Mouse (Mus musculus): Measurements from ENCODE around the gene Slc25a38. TPM values are rescaled to one million over a fixed set of nuclear protein-coding genes. Genes with fewer than 3 reads are reported as not detected.
A peak's percentile ranks its signal among the peaks of the same experiment; 100 is the strongest.
"Not testable (repeated sequence)": the region's sequence is repeated elsewhere in the genome, so short reads cannot be mapped to it uniquely, and the experiment has no call there.

The Slc25a38 gene
- polyA plus RNA-seq, 1 experiment from 2014 or later: 31.1 TPM

DNA sequence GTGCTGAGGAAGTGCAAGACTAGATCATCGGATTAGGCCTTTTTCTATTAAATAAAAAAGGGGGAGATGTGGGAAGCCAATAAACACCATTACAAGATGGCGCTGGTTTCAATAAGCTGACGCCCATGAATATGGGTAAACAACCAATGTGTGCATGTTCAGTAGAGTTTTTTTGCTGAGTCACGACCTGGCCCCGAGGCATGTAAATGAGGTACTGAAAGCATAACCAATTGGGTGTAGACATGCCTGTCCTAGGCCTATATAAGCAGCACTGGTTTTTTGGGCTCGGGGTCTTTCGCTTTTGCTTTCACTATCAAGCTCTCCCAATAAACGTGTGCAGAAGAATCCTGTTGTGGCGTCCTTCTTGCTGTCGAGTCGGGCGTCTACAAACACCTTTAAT is 1.2 kb upstream of the Slc25a38 start:
- not testable (repeated sequence) for ATAC-seq (ENCODE audit: borderline replicate concordance, extremely low read depth, low FRiP score, low TSS enrichment); H3K27ac ChIP-seq; H3K36me3 ChIP-seq; H3K27me3 ChIP-seq; H3K9me3 ChIP-seq; H3K4me3 ChIP-seq; H3K4me1 ChIP-seq; H3K4me2 ChIP-seq; H3K9ac ChIP-seq
- whole genome bisulfite sequencing: 90% methylated on average over 12 of the region's 12 CpGs

DNA sequence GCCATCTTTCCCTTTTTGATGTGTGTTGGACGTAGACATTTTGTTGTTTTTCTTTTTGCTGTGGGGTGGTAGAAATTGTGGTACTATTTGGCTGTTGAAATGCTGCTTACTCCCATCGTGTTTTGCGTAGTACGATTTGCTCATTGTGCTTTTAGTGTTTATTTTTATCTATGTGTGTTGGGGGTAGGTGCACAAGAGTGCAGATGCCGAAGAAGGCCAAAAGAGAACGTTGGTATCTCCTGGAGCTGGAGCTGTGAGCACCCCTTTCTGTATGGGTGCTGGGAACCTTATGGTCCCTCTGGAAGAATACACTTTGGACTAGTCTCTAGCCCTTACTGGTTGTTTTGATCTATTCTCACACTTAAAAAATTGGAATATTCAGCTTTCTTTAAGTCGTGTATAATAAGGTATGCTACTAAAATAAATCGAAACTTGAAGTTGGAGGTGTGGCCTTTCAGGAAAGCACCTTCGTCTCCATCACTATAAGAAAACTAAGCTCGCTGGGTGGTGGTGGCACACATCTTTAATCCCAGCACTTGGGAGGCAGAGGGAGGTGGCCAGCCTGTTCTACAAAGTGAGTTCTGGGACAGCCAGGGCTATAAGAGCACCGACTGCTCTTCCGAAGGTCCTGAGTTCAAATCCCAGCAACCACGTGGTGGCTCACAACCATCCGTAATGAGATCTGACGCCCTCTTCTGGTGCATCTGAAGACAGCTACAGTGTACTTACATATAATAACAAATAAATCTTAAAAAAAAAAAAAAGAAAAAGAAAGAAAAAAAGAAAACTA is 1.2 kb downstream of the Slc25a38 start:
- WGBS: 65% methylated on average over 15 of the region's 15 CpGs
- ATAC-seq (ENCODE audit: borderline replicate concordance, extremely low read depth, low FRiP score, low TSS enrichment): no peak
- H3K27me3 ChIP-seq: no peaks in the 10 kb centered on the region
- H3K27ac ChIP-seq: peak overlapping the region; percentile 97
- H3K9me3 ChIP-seq: no peaks in the 10 kb centered on the region
- peak overlapping the region; percentile 95 for H3K4me3 ChIP-seq
- peaks cover 6% of the 10 kb centered on the region for H3K4me1 ChIP-seq
- peak overlapping the region; percentile 59 for H3K4me2 ChIP-seq
- H3K9ac ChIP-seq: peak overlapping the region; percentile 75; the same call in 1 of the 2 replicates
- no peaks in the 10 kb centered on the region for H3K36me3 ChIP-seq

DNA sequence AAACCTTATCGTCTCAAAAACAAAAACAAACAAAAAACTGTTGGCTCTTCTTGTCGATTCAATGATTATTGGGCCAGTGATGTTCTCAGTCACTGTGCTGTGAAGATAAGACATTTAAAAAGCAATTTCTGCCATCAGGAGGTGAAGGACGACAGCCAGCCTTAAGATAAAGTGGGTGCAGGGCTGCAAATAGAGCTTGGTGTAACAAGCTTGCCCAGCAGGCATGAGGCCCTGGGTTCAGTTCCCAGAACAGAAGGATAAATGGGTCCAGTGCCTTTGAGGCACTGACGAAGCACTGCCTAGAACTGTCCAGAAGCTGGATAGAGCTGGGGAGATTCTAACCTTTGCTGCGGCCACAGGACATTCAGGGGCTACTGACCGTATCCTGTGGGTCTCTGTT is 2.3 kb downstream of the Slc25a38 start:
- Histone ChIP-seq H3K4me3 (no peak overlapping the region), H3K36me3 (peaks cover 4% of the 10 kb centered on the region), H3K4me2 (no peak overlapping the region), H3K9ac (no peak overlapping the region), H3K4me1 (peaks cover 6% of the 10 kb centered on the region), H3K27ac (no peak overlapping the region), H3K27me3 (no peaks in the 10 kb centered on the region), H3K9me3 (no peaks in the 10 kb centered on the region)
- WGBS: 85% methylated on average over 6 of the region's 6 CpGs
- no peak for ATAC-seq (ENCODE audit: borderline replicate concordance, extremely low read depth, low FRiP score, low TSS enrichment)

DNA sequence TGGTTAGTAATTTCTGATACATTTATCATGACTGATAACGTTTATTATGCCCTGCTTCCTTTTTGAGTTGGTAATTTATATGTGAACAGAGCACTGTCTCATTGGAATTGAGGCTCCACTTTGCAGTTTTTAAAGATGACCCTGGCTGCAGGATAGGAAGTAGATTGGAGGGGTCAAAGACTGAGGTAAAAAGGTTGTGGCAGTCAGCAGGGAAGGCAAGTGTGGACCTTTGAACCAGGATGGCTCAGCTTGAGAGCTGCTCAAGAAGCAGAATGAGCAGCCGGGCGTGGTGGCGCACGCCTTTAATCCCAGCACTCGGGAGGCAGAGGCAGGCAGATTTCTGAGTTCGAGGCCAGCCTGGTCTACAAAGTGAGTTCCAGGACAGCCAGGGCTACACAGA is 3.3 kb downstream of the Slc25a38 start:
- no peak for ATAC-seq (ENCODE audit: borderline replicate concordance, extremely low read depth, low FRiP score, low TSS enrichment)
- Histone ChIP-seq H3K36me3 (peaks cover 11% of the 10 kb centered on the region), H3K9ac (no peak overlapping the region), H3K4me3 (no peak overlapping the region), H3K27me3 (no peaks in the 10 kb centered on the region), H3K4me2 (no peak overlapping the region), H3K4me1 (peaks cover 6% of the 10 kb centered on the region), H3K27ac (no peak overlapping the region), H3K9me3 (no peaks in the 10 kb centered on the region)
- WGBS: 88% methylated on average over 7 of the region's 7 CpGs

DNA sequence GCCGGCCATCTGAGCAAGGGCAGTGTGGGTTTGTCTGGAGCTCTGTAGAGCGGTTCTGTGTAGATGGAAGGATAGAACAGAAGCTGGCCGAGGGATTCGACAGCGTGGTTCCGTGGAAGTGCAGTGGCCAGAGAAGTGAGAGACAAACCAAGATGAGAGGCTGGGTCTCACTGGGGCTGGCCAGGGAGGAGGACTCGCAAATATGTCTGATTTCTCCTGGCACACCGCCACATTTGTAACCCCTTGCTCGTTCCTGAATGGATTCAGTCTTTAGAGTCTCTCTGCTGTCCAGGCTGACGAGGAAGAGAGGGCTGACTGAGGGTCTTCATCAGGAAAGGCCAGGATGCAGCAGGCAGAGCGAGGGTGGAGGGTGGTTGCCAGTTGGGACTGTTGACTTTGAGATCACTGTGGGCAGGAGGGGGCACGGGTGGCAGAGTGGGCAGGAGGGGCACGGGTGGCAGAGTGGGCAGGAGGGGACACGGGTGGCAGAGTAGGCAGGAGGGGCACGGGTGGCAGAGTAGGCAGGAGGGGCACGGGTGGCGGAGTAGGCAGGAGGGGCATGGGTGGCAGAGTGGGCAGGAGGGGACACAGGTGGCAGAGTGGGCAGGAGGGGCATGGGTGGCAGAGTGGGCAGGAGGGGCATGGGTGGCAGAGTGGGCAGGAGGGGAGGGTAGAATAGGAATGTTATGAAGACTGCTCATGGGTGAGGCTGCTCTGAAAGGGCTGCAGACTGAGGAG is 4.0 kb downstream of the Slc25a38 start:
- no peak overlapping the region for H3K4me2 ChIP-seq
- no peaks in the 10 kb centered on the region for H3K9me3 ChIP-seq
- H3K4me3 ChIP-seq: no peak overlapping the region
- H3K27me3 ChIP-seq: no peaks in the 10 kb centered on the region
- WGBS: 78% methylated on average over 17 of the region's 17 CpGs
- no peak overlapping the region for H3K27ac ChIP-seq
- ATAC-seq (ENCODE audit: borderline replicate concordance, extremely low read depth, low FRiP score, low TSS enrichment): no peak
- H3K9ac ChIP-seq: no peak overlapping the region
- peaks cover 6% of the 10 kb centered on the region for H3K4me1 ChIP-seq
- H3K36me3 ChIP-seq: peaks cover 13% of the 10 kb centered on the region

DNA sequence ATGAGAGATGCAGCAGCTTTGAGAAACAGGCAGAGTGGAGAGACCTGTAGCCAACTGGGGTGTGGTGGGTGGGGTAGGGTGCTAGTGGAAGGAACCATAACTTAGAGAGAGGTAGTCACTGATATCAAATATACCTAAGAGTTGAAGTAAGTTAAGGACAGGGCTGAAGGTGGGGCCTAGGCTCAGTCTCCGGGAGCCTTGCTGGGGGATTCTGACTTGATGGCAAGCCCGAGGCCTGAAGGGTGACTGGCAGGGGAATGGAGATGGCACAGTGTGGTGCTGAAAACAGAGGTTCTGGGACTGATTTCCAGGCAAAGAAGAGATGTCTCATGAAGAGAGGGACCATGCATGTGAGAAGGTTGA is 4.6 kb downstream of the Slc25a38 start:
- Histone ChIP-seq H3K27ac (no peak overlapping the region), H3K9me3 (no peaks in the 10 kb centered on the region), H3K27me3 (no peaks in the 10 kb centered on the region), H3K4me3 (no peak overlapping the region), H3K4me2 (no peak overlapping the region), H3K9ac (no peak overlapping the region), H3K4me1 (peaks cover 6% of the 10 kb centered on the region), H3K36me3 (peaks cover 15% of the 10 kb centered on the region)
- no peak for ATAC-seq (ENCODE audit: borderline replicate concordance, extremely low read depth, low FRiP score, low TSS enrichment)
- 98% methylated on average over 2 of the region's 2 CpGs for WGBS

DNA sequence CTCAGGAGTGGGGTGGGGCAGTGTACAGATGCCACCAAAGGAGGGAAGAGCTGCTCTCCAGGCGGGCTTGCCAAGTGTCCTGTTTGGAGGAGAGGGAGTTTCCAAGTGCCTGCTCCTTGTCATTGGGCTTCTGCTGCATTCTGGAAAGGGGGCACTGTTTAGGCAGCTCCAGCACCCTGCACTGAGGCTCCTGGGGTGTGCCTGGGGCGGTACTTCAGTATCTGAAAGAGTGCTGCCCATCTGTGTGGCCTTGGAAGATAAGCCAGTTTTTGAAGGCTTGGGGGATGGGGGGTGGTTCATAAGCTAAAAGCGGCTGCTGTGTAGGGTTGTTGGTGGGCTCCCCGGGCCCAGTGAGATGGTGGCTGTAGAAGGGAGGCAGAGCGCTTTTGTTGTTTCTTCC is 5.4 kb downstream of the Slc25a38 start:
- WGBS: 74% methylated on average over 5 of the region's 5 CpGs
- ATAC-seq (ENCODE audit: borderline replicate concordance, extremely low read depth, low FRiP score, low TSS enrichment): no peak
- Histone ChIP-seq H3K9me3 (no peaks in the 10 kb centered on the region), H3K27ac (no peak overlapping the region), H3K36me3 (peaks cover 21% of the 10 kb centered on the region), H3K4me1 (peaks cover 6% of the 10 kb centered on the region), H3K27me3 (no peaks in the 10 kb centered on the region), H3K4me2 (no peak overlapping the region), H3K9ac (no peak overlapping the region), H3K4me3 (no peak overlapping the region)

DNA sequence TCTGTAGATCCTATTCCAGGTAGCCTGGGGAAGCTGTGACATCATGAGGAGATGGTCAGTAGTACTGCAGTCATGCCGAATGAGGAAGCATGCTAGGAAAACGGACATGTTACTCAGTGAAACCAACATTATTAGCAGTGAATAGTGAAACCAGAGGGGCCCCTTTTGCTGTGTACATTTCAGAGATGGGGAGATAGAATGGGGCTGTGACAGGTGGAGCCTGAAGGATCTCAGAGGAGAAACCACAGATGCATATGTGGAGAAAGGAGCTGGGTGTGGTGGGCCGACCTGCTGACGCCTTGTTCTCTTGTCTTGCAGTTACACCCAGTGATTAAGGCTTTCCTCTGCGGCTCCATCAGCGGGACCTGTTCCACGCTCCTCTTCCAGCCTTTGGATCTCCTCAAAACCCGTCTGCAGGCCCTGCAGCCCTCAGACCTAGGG is 6.0 kb downstream of the Slc25a38 start:
- H3K4me2 ChIP-seq: no peak overlapping the region
- no peak overlapping the region for H3K4me3 ChIP-seq
- no peak overlapping the region for H3K27ac ChIP-seq
- H3K4me1 ChIP-seq: peaks cover 3% of the 10 kb centered on the region
- H3K36me3 ChIP-seq: peaks cover 27% of the 10 kb centered on the region
- no peaks in the 10 kb centered on the region for H3K27me3 ChIP-seq
- no peak overlapping the region for H3K9ac ChIP-seq
- no peak for ATAC-seq (ENCODE audit: borderline replicate concordance, extremely low read depth, low FRiP score, low TSS enrichment)
- 72% methylated on average over 8 of the region's 8 CpGs for WGBS
- no peaks in the 10 kb centered on the region for H3K9me3 ChIP-seq

DNA sequence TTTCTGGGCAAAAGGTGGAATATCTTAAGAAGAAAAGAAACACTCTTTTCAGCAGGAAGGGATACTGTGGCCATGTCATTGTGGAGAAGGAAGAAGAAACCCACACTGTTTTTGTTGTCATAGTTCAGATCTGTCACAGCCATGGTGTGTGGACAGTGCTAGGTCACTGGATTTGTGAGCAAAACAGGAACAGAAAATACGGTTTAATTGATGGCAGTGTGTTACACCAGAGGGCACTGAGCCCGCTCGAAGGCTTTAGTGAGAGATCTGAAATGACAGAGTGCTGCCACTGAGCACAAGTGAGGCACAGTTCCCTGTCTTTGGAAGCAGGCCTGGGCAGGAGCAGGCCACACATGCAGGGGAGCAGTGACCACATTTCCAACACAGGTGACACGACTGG is 8.0 kb downstream of the Slc25a38 start:
- no peak overlapping the region for H3K27ac ChIP-seq
- ATAC-seq (ENCODE audit: borderline replicate concordance, extremely low read depth, low FRiP score, low TSS enrichment): no peak
- H3K36me3 ChIP-seq: peaks cover 41% of the 10 kb centered on the region
- 86% methylated on average over 4 of the region's 4 CpGs for WGBS
- H3K9me3 ChIP-seq: no peaks in the 10 kb centered on the region
- H3K27me3 ChIP-seq: no peaks in the 10 kb centered on the region
- no peak overlapping the region for H3K4me2 ChIP-seq
- H3K4me3 ChIP-seq: no peak overlapping the region
- no peak overlapping the region for H3K9ac ChIP-seq
- no peaks in the 10 kb centered on the region for H3K4me1 ChIP-seq

DNA sequence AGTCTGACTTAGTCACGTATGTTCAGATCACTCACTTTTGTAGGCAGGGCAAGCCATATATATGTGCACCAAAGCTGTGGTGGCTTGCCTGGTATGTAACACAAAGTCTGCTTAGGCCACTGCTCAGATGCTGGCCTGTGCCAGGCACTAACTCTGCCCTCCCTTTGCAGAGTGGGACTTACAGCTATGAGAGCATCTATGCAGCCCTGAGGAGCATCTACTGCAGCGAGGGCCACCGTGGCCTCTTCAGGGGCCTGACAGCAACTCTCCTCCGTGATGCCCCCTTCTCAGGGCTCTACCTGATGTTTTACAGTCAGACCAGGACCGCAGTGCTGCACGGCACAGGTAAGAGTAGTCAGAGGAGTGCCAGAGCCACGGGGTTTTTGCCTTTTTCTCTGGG is 10.3 kb downstream of the Slc25a38 start:
- Histone ChIP-seq H3K27me3 (no peaks in the 10 kb centered on the region), H3K27ac (no peak overlapping the region), H3K4me1 (no peaks in the 10 kb centered on the region), H3K4me3 (no peak overlapping the region), H3K36me3 (peaks cover 49% of the 10 kb centered on the region), H3K9me3 (no peaks in the 10 kb centered on the region), H3K4me2 (no peak overlapping the region), H3K9ac (no peak overlapping the region)
- no peak for ATAC-seq (ENCODE audit: borderline replicate concordance, extremely low read depth, low FRiP score, low TSS enrichment)
- WGBS: 89% methylated on average over 7 of the region's 7 CpGs

DNA sequence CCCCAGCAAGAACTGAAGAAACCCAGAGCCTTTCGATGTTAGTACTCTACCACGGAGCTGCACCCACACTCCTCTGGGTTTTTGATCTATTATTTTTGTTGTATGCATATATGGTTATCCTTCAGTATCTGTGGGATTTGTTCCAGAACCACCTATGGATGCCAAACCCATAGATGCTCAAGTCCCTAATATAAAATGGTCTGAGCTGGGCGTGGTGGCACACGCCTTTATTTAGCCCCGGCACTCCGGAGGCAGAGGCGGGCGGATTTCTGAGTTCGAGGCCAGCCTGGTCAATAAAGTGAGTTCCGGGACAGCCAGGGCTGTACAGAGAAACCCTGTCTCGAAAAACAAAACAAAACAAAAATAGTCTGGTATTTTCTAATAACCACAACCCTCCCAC is 16.7 kb downstream of the Slc25a38 start:
- Histone ChIP-seq H3K4me3 (peak overlapping the region; percentile 92), H3K9me3 (no peaks in the 10 kb centered on the region), H3K4me2 (peak overlapping the region; percentile 56), H3K36me3 (peaks cover 49% of the 10 kb centered on the region), H3K9ac (peak overlapping the region; percentile 37; the same call in 1 of the 2 replicates), H3K27me3 (no peaks in the 10 kb centered on the region), H3K4me1 (peaks cover 18% of the 10 kb centered on the region), H3K27ac (peak overlapping the region; percentile 78)
- ATAC-seq (ENCODE audit: borderline replicate concordance, extremely low read depth, low FRiP score, low TSS enrichment): no peak
- WGBS: 48% methylated on average over 11 of the region's 11 CpGs

DNA sequence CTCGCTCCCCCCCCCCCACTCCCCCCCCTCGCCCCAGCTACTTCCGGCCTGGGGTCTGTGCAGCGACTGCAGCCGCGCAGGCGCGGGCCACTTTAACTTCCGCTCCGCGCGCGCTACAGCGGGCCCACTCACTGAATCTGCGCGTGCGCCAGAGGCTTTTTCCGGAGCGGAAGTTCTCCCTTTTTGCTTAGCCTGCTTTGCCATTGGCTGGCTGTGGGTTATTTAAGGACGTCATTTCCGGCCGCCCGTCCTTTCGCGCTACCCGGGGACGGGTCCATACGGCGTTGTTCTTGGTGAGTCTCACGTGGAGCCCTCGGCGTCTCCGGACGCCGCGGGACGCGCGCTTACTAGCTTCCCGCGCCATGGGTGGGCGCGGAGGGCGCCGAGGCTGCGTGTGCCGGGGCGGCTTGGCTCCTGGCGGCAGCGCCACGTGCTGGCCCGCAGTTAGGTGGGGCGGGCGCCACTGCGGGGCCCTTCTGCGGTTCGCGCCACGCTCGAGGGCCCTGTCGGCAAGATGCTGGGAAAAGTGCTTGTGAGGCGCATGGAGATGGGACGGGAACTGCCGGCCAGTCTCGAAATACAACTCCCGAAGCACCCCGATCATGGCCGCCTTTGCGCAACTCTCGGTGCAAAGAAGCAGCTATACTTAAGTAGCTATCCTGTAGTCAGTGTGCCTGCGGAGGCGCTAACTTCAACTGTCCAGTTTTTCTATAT is 17.5 kb downstream of the Slc25a38 start, which contains the start of gene Rpsa:
Rpsa (plus strand) TSS at position 152 of the 714 bp plus-strand sequence.
- Histone ChIP-seq H3K4me2 (peak within 1 kb of the TSS; percentile 83), H3K4me3 (peak within 1 kb of the TSS; percentile 92), H3K27ac (peak within 1 kb of the TSS; percentile 92), H3K36me3 (peaks cover 52% of the 10 kb centered on the region), H3K27me3 (no peaks in the 10 kb centered on the region), H3K9ac (peak within 1 kb of the TSS; percentile 100), H3K4me1 (peaks cover 18% of the 10 kb centered on the region), H3K9me3 (no peaks in the 10 kb centered on the region)
- under 1% methylated on average over 69 of the region's 72 CpGs for WGBS
- ATAC-seq (ENCODE audit: borderline replicate concordance, extremely low read depth, low FRiP score, low TSS enrichment): peak; percentile 97

Measured in lung, embryonic 15.5 days (tissue).